Mouse (Mus musculus) CH12.LX (cell line): Measurements from ENCODE around the gene Gatd1.

ENCODE experiments used
- CHD1 ChIP-seq: IDR thresholded peaks from 2 replicates; pipeline ENCODE4 v1.6.1; 2012; ENCODE audit warnings: low read depth, low read length, improper control_type of control experiment, inconsistent platforms
- EP300 ChIP-seq: IDR thresholded peaks from 2 replicates; pipeline ENCODE4 v1.6.1; 2011; ENCODE audit warnings: low read length, improper control_type of control experiment
- POLR2A ChIP-seq: IDR thresholded peaks from 2 replicates; pipeline ENCODE4 v1.6.1; 2011; ENCODE audit warnings: low read depth, mild to moderate bottlenecking, improper control_type of control experiment, low read length
- UBTF ChIP-seq: IDR thresholded peaks from 2 replicates; pipeline ENCODE4 v1.6.1; 2012; ENCODE audit warnings: low read depth, mild to moderate bottlenecking, inconsistent platforms, low read length, improper control_type of control experiment, moderate library complexity
- ZMIZ1 ChIP-seq: IDR thresholded peaks from 2 replicates; pipeline ENCODE4 v1.6.1; 2012; ENCODE audit warnings: low read depth, mild to moderate bottlenecking, inconsistent platforms, low read length, improper control_type of control experiment

DNA sequence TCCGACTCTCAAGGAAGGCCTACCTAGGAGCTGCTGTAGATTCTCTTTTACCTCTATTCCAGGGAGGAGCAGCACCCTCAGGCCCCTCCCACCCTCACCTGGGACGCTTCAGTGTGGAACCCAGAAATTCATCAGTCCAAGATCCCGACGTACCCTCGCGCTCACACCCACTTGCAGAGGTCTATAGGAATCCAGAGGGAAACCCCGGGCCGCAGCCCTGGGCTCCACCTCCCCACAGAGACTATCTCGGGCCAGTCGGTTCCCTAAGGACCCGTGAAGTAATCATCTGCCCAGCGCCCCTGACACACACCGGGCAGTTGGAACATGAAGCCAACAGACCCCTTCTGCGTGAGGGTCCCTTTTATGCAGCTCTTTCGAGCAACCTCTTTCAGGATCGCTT is 605 bp downstream of the Gatd1 start:
- no peak for TF ChIP-seq CHD1
- TF ChIP-seq UBTF: no peak
- no peak for TF ChIP-seq EP300
- no peak for TF ChIP-seq POLR2A
- no peak for TF ChIP-seq ZMIZ1
